Mouse (Mus musculus) ovary, postnatal 10 days (tissue): ENCODE data around the gene Qars.

ENCODE experiments used
- DNase-seq: peaks from one replicate; pipeline ENCODE4 v3.0.0; 2022; ENCODE audit warnings: low spot score

The Qars gene

GRCm38 (mm10) chr9:108486973-108487530 lies 20.5 kb upstream of the Qars start:
- no peak for DNase-seq

- DNase-seq, result no peak
Observed at GRCm38 (mm10) chr9:108488403-108488802, 19.1 kb upstream of the Qars start.

- DNase-seq, result no peak
Observed at GRCm38 (mm10) chr9:108489215-108489614, 18.3 kb upstream of the Qars start.

GRCm38 (mm10) chr9:108489702-108490558 lies 17.6 kb upstream of the Qars start:
- DNase-seq, result no peak

GRCm38 (mm10) chr9:108490559-108491285 lies 16.8 kb upstream of the Qars start, which contains the start of gene Usp19:
TSS of gene Usp19 (plus strand) at chr9:108490602.
- peak; percentile 73 for DNase-seq

GRCm38 (mm10) chr9:108491286-108491580 lies 16.3 kb upstream of the Qars start:
- no peak for DNase-seq

GRCm38 (mm10) chr9:108492043-108492750 lies 15.3 kb upstream of the Qars start:
- no peak for DNase-seq

GRCm38 (mm10) chr9:108493246-108493645 lies 14.3 kb upstream of the Qars start:
- no peak for DNase-seq

GRCm38 (mm10) chr9:108494146-108494825 lies 13.2 kb upstream of the Qars start:
- no peak for DNase-seq

- DNase-seq, result no peak
Observed at GRCm38 (mm10) chr9:108494905-108495304, 12.6 kb upstream of the Qars start.

GRCm38 (mm10) chr9:108499231-108499630 lies 8.3 kb upstream of the Qars start:
- no peak for DNase-seq

GRCm38 (mm10) chr9:108499943-108500342 lies 7.6 kb upstream of the Qars start:
- no peak for DNase-seq

- no peak for DNase-seq
Observed at GRCm38 (mm10) chr9:108506901-108507300, 605 bp upstream of the Qars start.

- no peak for DNase-seq
Observed at GRCm38 (mm10) chr9:108508776-108509175, 1.3 kb downstream of the Qars start.

- DNase-seq, result peak; percentile 90
Observed at GRCm38 (mm10) chr9:108516380-108517251, 9.1 kb downstream of the Qars start, which contains the start of gene Qrich1. TSS of gene Qrich1 (plus strand) at chr9:108516806.

GRCm38 (mm10) chr9:108517253-108517930 lies 9.9 kb downstream of the Qars start:
- peak; percentile 48 for DNase-seq

- no peak for DNase-seq
Observed at GRCm38 (mm10) chr9:108517931-108518332, 10.4 kb downstream of the Qars start.

GRCm38 (mm10) chr9:108521604-108522003 lies 14.1 kb downstream of the Qars start:
- no peak for DNase-seq

GRCm38 (mm10) chr9:108523341-108523740 lies 15.8 kb downstream of the Qars start:
- DNase-seq, result no peak

- DNase-seq, result no peak
Observed at GRCm38 (mm10) chr9:108525400-108525799, 17.9 kb downstream of the Qars start.
